Mouse (Mus musculus) heart, postnatal 10 days (tissue): Measurements from ENCODE around the gene Slc28a1. TPM values are rescaled to one million over a fixed set of nuclear protein-coding genes. Genes with fewer than 3 reads are reported as not detected.
"Not testable (repeated sequence)": the region's sequence is repeated elsewhere in the genome, so short reads cannot be mapped to it uniquely, and the experiment has no call there.

Experiments used
- DNase-seq, 2 experiments: peaks; one replicate each; pipeline ENCODE4 v3.0.0; 2021
- intact Hi-C: fragments of 180-260 bp; cut with DNase I; formaldehyde crosslinking; loops from one replicate; pipeline ENCODE4 v1.15.1; 2025
- total RNA-seq, 2 experiments: library from RNA; stranded (reverse); gene quantifications; 2 replicates each; pipeline ENCODE4 v1.2.3; 2021

The Slc28a1 gene
- total RNA-seq, 2 experiments from 2014 or later = 0.20 to 0.53 TPM

DNA sequence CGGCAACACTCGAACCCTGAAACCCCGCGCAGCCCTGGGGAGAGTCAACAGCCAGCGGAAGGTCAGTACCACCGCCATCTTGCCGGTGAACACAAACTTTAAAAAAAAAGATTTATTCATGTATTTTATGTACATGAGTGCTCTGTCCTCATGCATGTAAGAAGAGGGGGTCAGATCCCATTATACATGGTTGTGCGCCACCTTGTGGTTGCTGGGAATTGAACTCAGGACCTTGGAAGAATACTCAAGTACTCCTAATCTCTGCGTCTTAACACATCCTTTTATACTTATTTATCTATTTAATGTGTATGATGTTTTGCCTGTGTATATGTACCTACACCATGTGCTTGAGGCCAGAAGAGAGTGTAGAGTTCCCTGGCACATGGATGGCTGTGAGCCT is 47.1 kb downstream of the Slc28a1 start:
- intact Hi-C loops = loop anchor here (10.0 kb wide), 1 partner anchor 413 kb away; the partner anchor contains the start of gene Whamm
- peak; percentile 32 to 47 for DNase-seq

DNA sequence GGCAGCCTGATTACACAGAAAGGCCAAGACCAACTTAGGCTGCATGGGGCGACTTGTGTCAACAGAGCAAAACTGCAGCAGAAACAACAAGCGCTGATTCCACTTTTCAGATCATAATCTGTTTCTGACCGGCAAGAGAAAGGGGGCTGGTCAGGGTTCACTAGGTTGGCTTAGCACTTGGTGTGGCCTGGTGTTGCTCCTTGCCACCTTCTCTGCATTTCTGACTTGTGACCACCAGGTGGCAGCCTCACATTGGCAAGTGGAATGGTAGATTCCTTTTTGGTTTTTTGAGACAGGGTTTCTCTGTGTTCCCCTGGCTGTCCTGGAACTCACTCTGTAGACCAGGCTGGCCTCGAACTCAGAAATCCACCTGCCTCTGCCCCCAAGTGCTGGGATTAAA is 47.7 kb downstream of the Slc28a1 start:
- intact Hi-C loops = loop anchor here (10.0 kb wide), 1 partner anchor 412 kb away; the partner anchor contains the start of gene Whamm

DNA sequence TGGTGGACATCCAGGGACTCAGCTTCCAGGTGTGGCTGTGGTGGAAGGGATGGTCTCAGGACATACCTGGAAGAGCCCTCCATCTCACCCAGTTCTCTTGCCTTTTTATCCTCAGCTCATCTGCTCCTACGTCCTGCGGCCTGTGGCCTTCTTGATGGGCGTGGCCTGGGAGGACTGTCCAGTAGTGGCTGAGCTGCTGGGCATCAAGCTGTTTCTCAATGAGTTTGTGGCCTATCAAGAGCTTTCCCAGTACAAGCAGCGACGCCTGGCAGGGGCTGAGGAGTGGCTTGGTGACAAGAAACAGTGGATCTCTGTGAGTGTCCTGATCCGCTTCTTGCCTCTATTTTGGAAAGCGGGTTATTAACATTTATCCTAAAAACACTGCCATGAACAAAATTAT is 49.8 kb downstream of the Slc28a1 start:
- DNase-seq = no peak
- intact Hi-C loops = loop anchor here (10.0 kb wide), 1 partner anchor 410 kb away; the partner anchor contains the start of gene Whamm

More for the DNA sequence above, 47.7 kb downstream of the Slc28a1 start:
- DNase-seq = peak; percentile 81 to 92

DNA sequence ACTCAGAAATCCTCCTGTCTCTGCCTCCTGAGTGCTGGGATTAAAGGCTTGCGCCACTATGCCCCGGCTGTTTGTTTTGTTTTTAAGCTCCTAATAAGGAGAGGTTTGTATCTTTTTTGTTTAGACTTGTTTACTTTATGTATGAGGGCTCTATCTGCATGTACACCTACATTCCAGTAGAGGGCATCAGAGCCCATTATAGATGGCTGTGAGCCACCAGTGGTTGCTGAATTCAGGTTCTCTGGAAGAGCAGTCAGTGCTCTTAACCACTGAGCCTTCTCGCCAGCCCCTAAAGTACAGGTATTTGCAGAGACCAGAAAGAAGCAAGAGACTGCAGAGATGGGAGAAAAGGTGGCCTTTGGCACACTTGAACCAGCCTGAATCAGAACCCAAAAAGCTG is 52.5 kb downstream of the Slc28a1 start:
- peak; percentile 52 to 56 for DNase-seq
- intact Hi-C loops = loop anchor here (1.0 to 10.0 kb wide), 3 partner anchors 42 to 408 kb away; partner anchors contain the start of gene Whamm

DNA sequence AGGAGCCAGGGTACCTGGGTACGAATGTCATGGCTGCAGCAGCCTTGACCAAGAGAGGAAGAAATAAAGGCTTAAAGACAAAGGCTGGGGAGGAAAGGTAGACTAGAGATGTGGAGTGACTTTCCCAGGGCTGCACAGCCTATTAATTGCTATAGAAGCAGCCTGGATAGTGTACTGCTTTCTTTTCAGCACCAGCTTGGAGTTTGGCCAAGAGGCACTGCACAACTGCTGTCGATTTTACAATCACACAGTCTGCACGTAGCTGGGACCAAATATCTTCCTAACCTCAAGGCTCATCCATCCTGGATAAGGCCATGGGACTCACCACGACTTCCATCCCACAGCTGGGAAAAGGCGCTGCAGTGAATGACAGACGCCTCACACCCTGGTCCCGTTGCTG is 54.8 kb downstream of the Slc28a1 start:
- DNase-seq = no peak
- intact Hi-C loops = loop anchor here (10.0 kb wide), 1 partner anchor 405 kb away; the partner anchor contains the start of gene Whamm

DNA sequence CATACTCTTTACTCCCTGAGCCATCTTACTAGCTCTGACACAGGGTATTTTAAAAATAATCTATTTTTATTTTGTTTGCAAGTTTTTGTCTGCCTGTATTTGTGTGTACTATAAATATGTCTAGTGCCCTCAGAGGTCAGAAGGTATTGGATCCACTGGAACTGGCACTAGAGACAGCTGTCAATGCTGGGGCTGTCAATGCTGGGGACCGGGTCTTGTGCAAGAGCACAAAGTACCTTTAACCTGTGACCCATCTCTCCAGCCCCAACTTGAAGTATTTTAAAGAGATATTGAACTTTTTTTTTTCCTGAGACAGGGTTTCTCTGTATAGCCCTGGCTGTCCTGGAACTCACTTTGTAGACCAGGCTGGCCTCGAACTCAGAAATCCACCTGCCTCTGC is 59.3 kb downstream of the Slc28a1 start:
- intact Hi-C loops = no loop called here
- DNase-seq = no peak

DNA sequence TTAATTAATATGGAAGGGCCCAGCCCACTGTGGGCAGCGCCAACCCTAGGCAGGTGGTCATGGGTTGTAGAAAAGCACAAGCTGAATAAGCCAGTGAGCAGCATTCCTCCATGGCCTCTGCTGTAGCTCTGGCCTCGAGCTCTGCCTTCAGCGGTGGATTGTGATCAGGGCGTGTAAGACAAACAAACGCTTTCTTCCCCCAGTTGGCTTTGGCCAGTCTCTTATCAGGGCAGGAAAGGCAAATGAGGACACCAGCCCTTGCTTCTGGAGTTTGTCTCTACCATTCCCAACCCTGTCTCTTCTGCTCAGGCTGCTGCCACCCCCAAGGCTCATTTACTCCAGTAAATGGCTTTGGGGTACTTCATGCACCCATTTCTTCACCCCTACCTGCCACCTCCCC is 60.1 kb downstream of the Slc28a1 start:
- intact Hi-C loops = no loop called here
- DNase-seq = no peak

DNA sequence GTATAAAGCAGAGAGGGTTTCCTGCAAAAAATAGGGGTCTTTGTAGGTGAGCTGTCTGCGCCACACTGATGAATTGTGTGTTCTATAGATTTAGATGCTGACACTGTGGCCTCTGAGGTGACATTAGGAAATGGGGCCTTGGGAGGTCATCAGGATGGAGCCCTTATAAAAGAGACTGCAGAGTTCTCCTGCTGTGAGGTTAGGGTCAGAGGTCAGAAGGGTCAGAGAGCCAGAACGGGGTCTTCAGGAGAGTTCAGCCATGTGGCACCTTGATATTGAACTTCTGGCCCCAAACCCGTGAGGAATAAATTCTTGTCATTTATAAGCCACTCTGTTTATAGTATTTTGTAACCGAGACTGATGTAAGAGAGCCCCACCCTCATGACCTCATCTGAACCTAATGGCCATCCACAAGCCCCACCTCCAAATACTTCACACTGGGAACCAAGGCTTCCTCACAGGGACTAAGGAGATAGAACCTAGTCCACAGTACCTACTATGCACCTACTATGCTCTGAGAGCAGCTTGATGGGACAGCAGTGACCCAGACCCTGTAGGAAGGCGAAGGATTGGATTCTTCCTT is 61.7 kb downstream of the Slc28a1 start:
- intact Hi-C loops = no loop called here
- DNase-seq = no peak

DNA sequence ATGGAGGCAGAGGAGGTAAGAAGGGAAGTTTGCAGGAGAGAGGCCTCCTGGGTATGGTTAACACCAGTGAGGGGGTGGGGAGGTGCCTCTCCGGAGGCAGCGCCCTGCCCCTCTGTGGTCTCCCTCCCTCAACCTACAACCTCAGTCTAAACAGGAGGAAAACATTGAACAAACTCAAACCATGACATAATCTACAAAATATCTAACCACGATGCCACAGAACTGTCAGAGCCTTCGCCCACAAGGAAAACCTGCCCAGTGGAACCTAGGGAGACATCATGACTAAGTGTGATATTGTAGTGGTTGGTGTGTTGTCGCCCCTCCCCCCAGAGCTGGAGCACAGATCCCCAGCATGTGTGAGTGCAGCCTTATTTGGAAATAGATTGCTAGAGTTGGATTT is 64.9 kb downstream of the Slc28a1 start:
- DNase-seq = no peak
- intact Hi-C loops = no loop called here

DNA sequence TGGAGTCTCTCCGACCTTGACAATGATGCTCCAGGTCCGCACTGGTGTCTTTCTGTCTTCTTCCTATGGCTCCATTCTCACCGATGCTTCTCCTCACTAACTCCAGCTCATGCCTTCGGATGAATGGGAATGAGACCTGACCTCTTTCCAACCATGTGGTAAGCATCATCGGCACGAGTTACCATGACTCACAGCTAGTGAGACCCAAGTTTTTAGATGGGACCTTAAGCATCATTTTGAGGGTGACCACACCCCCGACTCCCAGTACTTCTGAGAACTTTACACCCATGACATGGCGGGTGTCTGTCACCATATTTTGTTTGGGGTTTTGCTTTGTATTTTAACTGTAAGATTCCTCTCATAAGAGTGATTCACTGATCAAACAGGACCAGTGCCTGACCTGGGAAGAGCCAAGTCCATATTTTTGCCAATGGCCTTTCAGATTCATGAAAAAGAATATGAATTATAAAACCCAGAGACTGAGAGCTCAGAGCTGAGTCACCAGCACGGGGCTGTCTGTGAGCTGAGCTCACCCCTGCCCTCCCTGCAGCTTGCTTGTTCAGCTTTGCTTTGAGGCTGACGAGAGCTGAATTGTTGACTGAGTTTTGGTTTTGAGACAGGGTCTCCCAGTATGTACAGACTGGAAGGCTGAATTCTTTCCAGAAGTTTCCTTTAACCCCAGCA is 68.0 kb downstream of the Slc28a1 start:
- no peak for DNase-seq
- intact Hi-C loops = no loop called here

DNA sequence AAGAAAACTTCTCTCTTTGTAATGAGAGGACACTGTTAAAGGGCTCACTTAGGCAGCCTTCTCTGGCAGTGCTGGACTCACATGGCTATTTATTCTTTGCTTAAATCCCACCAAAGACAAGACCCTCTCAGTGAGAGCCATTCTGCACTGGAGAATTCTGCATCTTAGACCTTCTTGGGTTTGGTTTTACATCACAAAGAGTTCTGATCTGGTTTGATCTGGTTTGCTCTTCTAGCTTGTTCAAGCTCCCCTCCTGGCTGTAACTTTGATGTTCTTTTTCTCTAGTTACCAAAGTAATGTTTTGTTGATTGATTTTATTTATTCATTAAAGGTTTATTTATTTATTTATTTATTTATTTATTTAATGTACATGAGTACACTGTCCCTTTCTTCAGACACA is 68.6 kb downstream of the Slc28a1 start:
- intact Hi-C loops = no loop called here
- no peak for DNase-seq

DNA sequence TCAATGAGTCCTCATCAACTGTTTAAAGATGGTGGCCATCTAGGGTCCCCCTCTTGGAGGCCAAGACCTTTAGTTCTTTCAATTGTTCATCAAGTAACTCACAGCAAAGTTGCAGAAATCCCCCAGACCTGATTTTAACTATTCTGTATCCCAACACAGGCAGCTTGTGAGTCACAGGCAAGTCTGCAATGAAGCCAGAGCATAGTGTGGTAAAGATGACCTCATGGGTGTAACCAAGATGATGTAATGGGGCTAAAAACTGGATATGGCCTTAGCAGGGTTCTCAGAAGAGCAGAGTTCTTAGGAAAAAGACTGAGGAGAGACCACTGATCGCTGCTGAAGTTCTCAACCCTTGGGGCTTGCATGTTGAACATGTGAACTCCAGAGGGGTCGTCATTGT is 69.5 kb downstream of the Slc28a1 start:
- DNase-seq = no peak
- intact Hi-C loops = no loop called here

DNA sequence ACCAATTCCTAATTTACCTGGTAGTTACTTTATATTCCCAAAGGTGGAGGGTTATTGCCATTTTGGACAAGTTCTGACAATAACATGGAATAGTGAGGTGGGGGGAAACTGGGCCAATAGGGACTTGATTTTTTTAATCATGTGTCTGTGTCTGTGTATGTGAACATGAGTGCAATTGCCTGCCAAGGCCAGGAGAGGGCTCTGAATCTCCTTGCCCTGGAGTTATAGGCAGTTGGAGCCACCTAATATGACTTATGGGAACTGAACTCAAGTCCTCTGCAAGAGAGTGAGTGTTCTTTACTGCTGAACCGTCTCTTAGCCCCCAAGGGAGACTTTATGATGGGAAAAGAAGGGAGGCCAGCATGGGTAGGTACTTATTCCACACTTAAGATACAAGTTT is 70.1 kb downstream of the Slc28a1 start:
- intact Hi-C loops = no loop called here

DNA sequence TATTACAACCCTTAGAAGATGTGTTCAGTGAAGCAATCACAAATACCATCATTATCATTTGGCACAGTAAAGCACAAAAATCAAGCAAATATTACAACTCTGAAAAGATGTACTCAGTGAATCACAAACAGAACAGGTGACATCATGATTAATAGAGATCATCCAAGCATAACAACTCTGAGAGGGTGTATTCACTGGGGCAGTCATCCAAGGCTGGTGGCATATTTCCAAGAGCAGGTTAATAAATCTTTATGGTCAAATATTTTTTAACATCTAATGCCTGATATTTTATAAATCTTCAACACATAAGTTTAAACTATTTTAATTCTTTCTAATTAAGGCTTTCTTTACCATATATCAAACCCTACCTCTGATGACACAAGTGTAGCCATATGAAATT is 71.4 kb downstream of the Slc28a1 start:
- intact Hi-C loops, DNase-seq: not testable (repeated sequence)

More for the DNA sequence above, 70.1 kb downstream of the Slc28a1 start:
- DNase-seq = no peak

DNA sequence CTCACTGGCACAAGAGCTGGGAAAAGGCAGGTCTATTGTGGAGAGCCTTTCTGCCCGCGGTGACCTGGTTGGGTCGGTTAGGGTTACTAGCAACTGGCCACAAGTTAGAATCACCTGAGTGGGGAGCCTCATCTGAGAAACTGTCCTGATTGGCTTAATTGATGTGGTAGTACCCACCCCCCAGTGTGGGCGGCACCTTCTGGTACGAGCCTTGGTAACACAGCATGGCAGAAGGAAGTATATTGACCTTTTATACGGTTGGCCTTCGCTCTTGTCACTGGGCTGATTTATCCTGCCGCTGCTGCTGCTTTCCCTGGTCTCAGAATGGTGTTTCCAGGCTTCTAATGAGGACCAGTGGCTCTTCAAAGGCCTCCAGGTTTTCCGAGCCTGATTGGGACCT is 74.6 kb downstream of the Slc28a1 start:
- no peak for DNase-seq
- intact Hi-C loops = no loop called here

DNA sequence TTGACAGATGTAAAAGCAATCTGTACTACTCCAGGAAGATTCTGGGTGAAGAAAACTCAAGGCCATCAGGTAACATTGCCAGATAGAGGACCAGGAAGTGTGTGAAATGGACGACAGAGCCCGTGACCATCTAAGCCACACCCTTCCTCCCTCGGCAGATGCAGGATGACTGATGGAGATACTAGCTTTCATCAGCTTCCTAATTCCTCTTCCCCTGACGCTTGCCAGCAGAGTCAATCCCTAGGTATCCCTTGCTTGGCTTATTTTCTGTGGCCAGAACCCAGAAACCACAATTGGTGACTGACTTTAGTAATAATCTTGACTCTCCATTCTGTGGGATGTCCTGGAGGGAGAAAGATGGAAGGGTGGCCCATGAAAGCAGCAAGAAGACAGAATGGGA is 80.9 kb downstream of the Slc28a1 start:
- no peak for DNase-seq
- intact Hi-C loops = no loop called here

DNA sequence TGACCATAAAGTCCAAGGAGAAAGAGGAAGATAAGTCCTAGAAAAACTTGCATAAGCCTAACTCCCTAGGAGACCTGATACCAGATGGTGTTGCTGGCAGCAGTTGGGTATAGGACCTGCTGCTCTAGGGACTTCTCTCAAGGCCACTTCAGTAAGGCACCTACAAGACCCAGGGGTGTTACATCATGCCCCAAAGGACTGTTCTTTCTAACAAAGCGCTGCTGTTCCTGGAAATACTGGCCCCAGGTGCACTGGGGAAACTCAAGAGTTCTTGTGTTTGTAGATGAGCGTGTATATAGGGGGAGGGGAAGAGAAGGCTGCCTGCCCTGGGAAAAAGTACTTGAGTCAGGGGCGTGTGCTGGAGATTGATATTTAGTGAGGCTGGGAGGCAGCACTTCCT is 82.2 kb downstream of the Slc28a1 start:
- intact Hi-C loops = no loop called here
- no peak for DNase-seq

DNA sequence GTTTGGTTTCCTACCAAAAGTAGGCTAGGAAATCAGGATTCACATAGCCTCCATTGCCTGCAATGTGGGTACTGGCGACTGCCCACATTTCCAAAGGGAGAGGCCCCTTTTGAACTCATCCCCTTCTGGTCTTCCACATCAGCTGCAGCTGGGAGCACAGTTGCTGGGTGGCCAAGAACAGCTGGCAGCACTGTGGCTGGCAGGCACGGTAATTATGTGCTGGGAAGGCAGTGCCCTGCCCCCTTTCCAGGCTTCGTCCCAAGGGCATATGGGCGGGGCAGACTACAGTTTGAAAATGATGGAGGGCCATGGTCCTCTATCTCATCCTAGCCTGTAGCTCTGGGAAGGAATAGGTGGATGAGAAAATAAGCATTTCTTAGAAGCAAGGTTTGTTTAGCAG is 83.9 kb downstream of the Slc28a1 start:
- DNase-seq = peak in 1 of 2 experiments; percentile 42
- intact Hi-C loops = no loop called here

DNA sequence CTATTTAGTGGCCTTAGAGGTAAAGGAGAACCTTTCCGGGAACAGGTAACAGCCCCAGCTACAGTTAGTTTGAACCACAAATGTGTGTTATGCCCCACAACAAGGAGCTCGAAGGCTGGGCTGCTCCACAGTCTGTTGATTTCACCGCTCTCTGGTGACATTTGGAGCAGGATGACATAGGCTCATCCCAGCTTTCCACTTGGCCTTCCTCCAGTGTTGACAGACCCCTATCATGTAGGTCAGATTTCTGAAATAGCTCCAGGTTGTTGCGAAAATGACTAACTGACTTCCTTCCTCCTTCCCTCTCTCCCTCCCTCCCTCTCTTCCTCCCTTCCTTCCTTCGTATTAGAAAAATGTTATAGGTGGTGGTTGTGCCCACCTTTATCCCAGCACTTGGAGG is 84.5 kb downstream of the Slc28a1 start:
- intact Hi-C loops = no loop called here
- no peak for DNase-seq

DNA sequence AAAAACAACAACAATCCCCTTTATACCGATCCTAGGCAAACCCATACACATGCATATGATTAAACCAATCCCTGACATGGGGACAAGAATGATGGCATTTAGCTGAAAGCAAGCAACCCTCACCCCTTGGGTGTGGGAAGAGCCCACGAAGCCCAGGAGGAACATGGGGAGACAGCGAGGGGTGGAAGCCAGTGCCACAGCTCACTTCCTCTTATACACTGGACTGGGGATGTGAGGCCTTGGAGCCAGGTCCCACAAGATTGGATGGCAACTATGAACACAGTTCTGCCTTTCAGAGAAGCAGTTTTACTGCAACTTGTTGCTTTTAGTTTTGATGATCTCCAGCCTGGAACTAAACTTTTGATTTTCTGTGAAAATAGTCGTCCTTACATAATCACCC is 85.2 kb downstream of the Slc28a1 start:
- intact Hi-C loops = no loop called here
- DNase-seq = no peak

DNA sequence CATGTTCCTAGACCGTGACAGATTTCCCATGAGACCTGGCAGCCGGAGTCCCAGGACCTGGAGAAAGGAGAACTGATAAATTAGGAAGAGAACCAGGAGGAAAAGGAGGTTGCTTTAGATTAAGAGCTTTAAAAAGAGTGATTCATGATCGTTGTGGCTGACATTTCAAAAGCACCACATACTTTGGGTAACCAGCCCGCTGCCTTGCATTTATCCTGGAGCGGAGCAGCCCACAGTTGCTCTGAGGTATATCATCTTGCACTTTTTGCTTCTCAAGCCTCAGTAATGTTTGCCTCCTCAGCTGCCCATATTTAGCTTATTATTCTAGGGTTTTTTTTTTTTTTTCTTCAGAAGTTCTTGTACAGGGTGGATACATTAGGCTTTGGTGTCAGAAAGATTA is 87.8 kb downstream of the Slc28a1 start:
- intact Hi-C loops = no loop called here
- no peak for DNase-seq

DNA sequence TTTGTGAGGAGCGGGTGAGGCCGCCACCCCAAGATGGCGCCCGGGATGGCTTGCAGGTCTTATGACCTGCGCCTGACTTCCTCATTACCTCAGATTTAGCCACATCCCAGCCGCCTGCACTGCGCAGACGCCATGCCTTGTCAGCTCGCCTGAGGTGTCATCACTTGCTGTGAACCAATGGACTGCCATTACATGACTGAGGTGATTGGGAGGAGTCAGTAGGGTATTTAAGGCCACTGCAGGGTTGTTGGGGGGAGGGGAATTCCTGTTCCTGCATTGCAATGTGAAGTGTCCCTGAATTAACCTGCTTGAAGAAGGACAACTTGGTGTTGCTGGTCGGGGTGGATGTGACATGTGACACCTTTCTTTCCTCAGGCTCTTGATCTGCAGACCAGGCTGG is 89.0 kb downstream of the Slc28a1 start:
- intact Hi-C loops = not testable (repeated sequence)

More for the DNA sequence above, 89.0 kb downstream of the Slc28a1 start:
- DNase-seq = not testable (repeated sequence)
